Mouse (Mus musculus) central nervous system, embryonic 18 days (tissue): Measurements from ENCODE around the gene Il27ra. TPM values are rescaled to one million over a fixed set of nuclear protein-coding genes. Genes with fewer than 3 reads are reported as not detected.

Source experiments
- polyA plus RNA-seq: library from polyadenylated mRNA; depleted of rRNA; stranded (reverse); fragments of >200 nt; gene quantifications from 2 replicates; pipeline ENCODE4 v1.2.3, GENCODE M21; 2012; rRNA removed

Gene Il27ra
- 0.70 and 0.85 TPM in 2 replicates for polyA plus RNA-seq

GRCm38 (mm10) chr8:84042066-84042947 is at the start of gene Il27ra:
TSS of gene Il27ra (minus strand) at chr8:84042589.

DNA sequence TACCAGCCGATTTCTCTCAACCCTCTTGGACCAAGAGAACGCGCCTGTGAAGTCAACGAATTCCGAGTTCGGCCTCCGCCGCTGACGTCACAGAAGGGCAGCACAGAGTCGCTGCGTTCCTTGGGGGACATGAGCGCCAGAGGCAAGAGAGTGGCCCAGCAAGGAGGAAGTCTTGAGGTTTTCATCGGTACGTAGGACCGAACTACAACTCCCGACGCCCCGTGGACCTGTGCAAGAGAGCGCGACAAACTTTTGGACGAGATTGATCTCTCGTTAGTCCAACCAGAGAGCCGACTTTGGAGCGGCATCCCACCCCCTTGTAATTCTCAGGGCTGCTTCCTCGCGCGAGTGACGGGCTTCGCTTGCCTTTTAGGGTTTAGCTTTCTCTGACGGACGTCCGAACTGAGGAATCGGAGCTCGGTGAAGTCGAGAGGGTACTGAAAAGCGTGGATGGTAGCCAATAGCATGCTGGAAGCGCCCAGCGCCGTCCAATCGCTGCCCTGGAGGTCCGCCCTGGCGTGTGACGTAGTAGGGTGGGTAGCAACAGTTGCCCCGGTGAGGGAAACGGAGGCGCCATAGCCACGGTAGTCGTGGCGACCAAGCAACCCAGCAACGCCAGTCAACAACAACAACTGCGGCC is 24.0 kb upstream of the Il27ra start, which contains the start of gene Rfx1:
Rfx1 (plus strand) TSS at position 544 of the 640 bp plus-strand sequence.

GRCm38 (mm10) chr8:84065037-84065436 is 22.6 kb upstream of the Il27ra start, which contains the start of gene Gm10643:
TSS of gene Gm10643 (minus strand) at chr8:84065137.

GRCm38 (mm10) chr8:84044900-84045299 is 2.5 kb upstream of the Il27ra start, which contains the start of gene Rln3:
TSS of gene Rln3 (minus strand) at chr8:84045000.

DNA sequence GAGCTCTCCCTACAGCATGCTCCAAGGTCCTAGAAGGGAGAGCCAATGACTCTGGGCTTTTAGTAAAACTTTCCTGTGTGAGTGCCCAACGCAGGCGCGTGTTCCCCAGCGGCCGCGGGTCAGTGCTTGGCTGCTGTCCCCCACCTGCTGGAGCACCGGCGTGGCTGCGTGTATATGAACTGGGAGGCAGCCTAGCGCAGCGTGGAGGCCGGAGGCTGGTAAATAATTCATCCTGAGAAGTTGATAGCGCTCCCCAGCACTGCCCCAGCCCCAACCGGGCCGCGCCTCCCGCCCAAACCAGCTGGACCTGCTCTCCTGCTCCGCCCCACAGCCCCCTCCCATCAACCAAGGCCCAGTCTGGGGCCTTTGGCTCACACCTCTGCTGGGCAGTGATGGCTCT is 21.3 kb downstream of the Il27ra start, which contains the start of gene Palm3:
Palm3 (plus strand) TSS at position 376 of the 400 bp plus-strand sequence.

DNA sequence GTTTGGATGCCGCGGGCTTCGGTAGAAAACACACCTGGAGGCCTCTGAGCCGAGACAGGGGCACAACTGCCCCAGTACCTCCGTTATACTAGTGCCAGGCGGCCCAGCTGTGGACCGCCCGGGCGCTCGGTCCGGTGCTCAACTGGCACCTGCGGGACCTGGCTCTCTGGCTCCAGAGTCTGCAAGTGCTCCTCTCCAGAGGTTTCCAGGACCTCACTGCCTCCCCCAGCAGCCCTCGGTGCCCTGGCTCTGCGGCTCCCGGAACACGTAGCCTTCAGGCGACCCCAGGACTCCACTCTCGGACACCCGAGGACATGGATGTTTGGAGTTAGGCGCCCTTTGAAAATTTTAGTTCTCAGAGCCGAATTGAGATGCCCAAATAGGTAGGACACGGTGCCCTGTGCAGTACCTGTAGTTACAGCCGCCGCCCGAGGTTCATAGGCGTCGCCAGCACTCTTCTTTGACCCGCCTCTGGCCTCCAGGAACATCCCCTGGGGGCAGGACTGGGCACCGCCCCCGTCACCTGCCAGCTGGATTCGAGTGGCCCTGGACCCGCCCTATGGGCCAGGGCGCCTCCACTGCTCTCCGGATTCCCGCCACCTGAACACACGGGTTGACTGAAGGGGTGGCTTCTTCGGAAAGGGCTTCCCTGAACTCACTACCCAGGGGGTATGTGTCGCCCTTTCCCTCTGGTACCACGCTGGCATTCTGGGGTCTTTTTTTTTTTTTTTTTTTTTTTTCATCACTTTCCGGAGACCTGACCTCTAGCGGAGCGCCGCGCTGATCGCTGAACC is 30.5 kb downstream of the Il27ra start, which contains the start of gene 2210011C24Rik:
2210011C24Rik (minus strand) TSS at position 467 of the 794 bp plus-strand sequence.

DNA sequence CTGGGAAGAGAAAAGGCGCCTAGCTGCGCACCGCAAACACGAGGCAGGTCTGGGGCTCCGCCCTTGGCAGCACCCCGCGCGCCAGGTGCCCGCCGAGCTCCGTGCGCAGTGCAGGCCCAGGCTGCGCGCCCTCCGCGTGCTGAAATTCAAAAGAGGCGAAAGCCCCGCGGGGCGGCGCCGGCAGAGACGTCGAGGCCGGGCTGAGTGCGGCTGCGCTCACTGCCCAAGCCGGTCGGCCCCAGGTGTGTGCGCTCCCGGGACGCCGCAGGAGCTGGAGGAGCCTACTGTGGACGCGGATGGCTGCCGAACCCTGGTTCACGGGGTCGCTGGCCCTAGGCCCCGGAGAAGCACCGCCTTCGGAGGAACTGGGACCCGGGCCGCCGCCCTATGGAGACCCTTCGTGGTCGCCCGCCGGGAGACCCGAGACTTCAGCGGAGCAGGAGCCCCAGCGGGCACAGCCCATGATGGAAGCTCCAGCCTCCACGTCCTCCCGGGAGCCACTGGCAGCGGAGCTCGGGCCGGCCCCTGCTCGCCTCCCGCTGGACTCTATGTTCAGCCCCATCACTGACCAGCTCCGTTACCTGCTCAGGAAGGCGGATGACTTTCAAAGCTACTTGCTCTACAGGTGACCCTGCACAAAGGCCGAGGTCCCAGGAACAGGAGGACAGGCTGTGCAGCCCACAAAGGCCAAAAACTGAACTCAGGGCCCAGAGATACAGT is 40.9 kb downstream of the Il27ra start, which contains the start of gene 1700067K01Rik:
1700067K01Rik (plus strand) TSS at position 222 of the 720 bp plus-strand sequence.

GRCm38 (mm10) chr8:83997511-83998141 is 44.8 kb downstream of the Il27ra start, which contains the start of gene Samd1:
TSS of gene Samd1 (plus strand) at chr8:83997672.

Other genes starting within 250 kb of the Il27ra start
- gene Adgrl1, start 142.5 kb downstream of the Il27ra start, polyA plus RNA-seq = 182 and 248 TPM in 2 replicates
- gene Gm10644, start 87.4 kb downstream of the Il27ra start, polyA plus RNA-seq = 0.41 and 0.74 TPM in 2 replicates
- gene Asf1b, start 87.1 kb downstream of the Il27ra start, polyA plus RNA-seq = 6.8 and 11.8 TPM in 2 replicates
- gene Prkaca, start 69.6 kb downstream of the Il27ra start, polyA plus RNA-seq = 147 and 150 TPM in 2 replicates
- 68.7 and 72.2 TPM in 2 replicates for gene Samd1, start 44.9 kb downstream of the Il27ra start, polyA plus RNA-seq
- 0.27 and 0.31 TPM in 2 replicates for gene 1700067K01Rik, start 41.1 kb downstream of the Il27ra start, polyA plus RNA-seq
- gene 2210011C24Rik, start 30.4 kb downstream of the Il27ra start, polyA plus RNA-seq = 0.26 and 0.67 TPM in 2 replicates
- gene Palm3, start 21.1 kb downstream of the Il27ra start, polyA plus RNA-seq = 3.5 and 4.2 TPM in 2 replicates
- 1.6 and 1.7 TPM in 2 replicates for gene Rln3, start 2.4 kb upstream of the Il27ra start, polyA plus RNA-seq
- gene Gm10643, start 22.5 kb upstream of the Il27ra start, polyA plus RNA-seq = 2.2 and 2.7 TPM in 2 replicates
- gene Rfx1, start 24.2 kb upstream of the Il27ra start, polyA plus RNA-seq = 28.8 and 35.0 TPM in 2 replicates
- 98.0 and 103 TPM in 2 replicates for gene Dcaf15, start 62.2 kb upstream of the Il27ra start, polyA plus RNA-seq
- gene Podnl1, start 83.4 kb upstream of the Il27ra start, polyA plus RNA-seq = 0.16 and 1.3 TPM in 2 replicates
- gene Cc2d1a, start 105.3 kb upstream of the Il27ra start, polyA plus RNA-seq = 66.5 and 68.3 TPM in 2 replicates
- gene 4930432K21Rik, start 105.4 kb upstream of the Il27ra start, polyA plus RNA-seq = 2.6 and 3.1 TPM in 2 replicates
- gene Nanos3, start 142.6 kb upstream of the Il27ra start, polyA plus RNA-seq = 4.8 and 5.8 TPM in 2 replicates
- gene Zswim4, start 194.5 kb upstream of the Il27ra start, polyA plus RNA-seq = 27.8 and 31.9 TPM in 2 replicates
- gene D8Ertd738e, start 207.1 kb upstream of the Il27ra start, polyA plus RNA-seq = 195 and 200 TPM in 2 replicates
- gene Mri1, start 214.7 kb upstream of the Il27ra start, polyA plus RNA-seq = 33.6 and 34.0 TPM in 2 replicates
- 38.9 and 39.4 TPM in 2 replicates for gene Ccdc130, start 227.8 kb upstream of the Il27ra start, polyA plus RNA-seq